22 mouse cellular contexts compared by ENCODE assay signal in the genomic region with DNA sequence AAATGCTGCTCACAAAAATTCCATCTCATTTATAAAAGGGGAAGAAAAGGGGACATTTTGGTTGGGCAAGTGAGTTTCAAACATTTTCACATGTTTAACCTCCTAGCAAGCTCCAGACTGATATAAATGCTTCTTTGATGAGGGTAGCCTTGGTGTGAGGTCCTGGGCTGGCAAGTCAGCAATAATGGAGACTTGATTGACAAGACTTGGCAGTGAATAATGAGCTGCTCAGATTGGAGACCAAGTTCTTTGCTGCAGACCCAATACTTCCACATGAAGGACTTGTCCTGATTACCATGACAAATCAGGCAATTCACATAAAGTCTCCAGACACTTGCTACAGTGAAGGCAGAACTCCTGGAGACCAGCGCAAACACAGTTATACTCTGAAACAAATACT. TPM values are rescaled to one million over a fixed set of nuclear protein-coding genes. Genes with fewer than 3 reads are reported as not detected.
DNase-seq lines count a peak whose midpoint lies in the region; ATAC-seq lines count a peak whose summit lies in the region.
"Had no signal": no experiment of that assay in that cellular context is flagged by ENCODE, and none has a peak within 500 bp of the region (broad histone marks: within the 10 kb centered on the region; RNA-seq: fewer than 3 reads in every experiment).

No protein-coding gene starts in this region.

- WGBS in forebrain, embryonic 13.5 days: 50% methylated on average over 1 of the region's 1 CpGs
- 45% methylated on average over 1 of the region's 1 CpGs for WGBS in forebrain, embryonic 12.5 days
- WGBS in forebrain, embryonic 14.5 days: 46% methylated on average over 1 of the region's 1 CpGs

- H3K4me3 ChIP-seq in forebrain, embryonic 13.5 days: no peak overlapping the region
- H3K4me3 ChIP-seq in forebrain, embryonic 12.5 days (replicated peaks): no peak overlapping the region
- no peak overlapping the region for H3K4me3 ChIP-seq in forebrain, embryonic 14.5 days (ENCODE audit: low read depth, low read length)
- H3K4me3 ChIP-seq: embryonic facial prominence, embryonic 10.5 days; heart, embryonic 13.5 days; hindbrain, embryonic 15.5 days had no signal

- DNase-seq in left cerebral cortex, postnatal 4 days: peak; percentile 7
- DNase-seq in left cerebral cortex, postnatal 10 days (ENCODE audit: extremely low spot score in 1 of 2, low spot score in 2 of 2): no peak
- peak; percentile 63 for DNase-seq in forebrain, embryonic 14.5 days (ENCODE audit: low spot score)
- DNase-seq in gastrocnemius, postnatal 25 days: no peak
- DNase-seq in gastrocnemius, adult 8-10 months (ENCODE audit: low spot score in 2 of 2): no peak
- DNase-seq: adrenal gland, adult 2 months; adrenal gland, postnatal 36 days; cerebellum, adult 11 months; cerebellum, adult 9-10 months; cerebellum, postnatal 36 days; gastrocnemius, postnatal 36 days; heart, adult 11 months; heart, postnatal 36 days; kidney, adult 11 months; kidney, adult 9 months had no signal

- peaks cover under 1% of the 10 kb centered on the region; the same call in 1 of the 2 replicates for H3K27me3 ChIP-seq in forebrain, embryonic 13.5 days
- peaks cover 14% of the 10 kb centered on the region for H3K27me3 ChIP-seq in forebrain, embryonic 12.5 days
- H3K27me3 ChIP-seq in forebrain, embryonic 14.5 days (replicated peaks; ENCODE audit: control insufficient read depth, insufficient read depth, low read length): no peaks in the 10 kb centered on the region; the same call in 1 of the 2 replicates
- H3K27me3 ChIP-seq: CH12.LX had no signal

- H3K27ac ChIP-seq in forebrain, embryonic 13.5 days: no peak overlapping the region
- H3K27ac ChIP-seq in forebrain, embryonic 12.5 days: no peak overlapping the region
- H3K27ac ChIP-seq in forebrain, embryonic 14.5 days (ENCODE audit: low read depth, low read length): no peak overlapping the region
- H3K27ac ChIP-seq: embryonic facial prominence, embryonic 10.5 days; heart, embryonic 13.5 days; hindbrain, embryonic 15.5 days had no signal

- H3K36me3 ChIP-seq in forebrain, embryonic 13.5 days (ENCODE audit: poor library complexity, severe bottlenecking): no peaks in the 10 kb centered on the region
- H3K36me3 ChIP-seq in forebrain, embryonic 12.5 days (replicated peaks): no peaks in the 10 kb centered on the region
- no peaks in the 10 kb centered on the region for H3K36me3 ChIP-seq in forebrain, embryonic 14.5 days (ENCODE audit: control insufficient read depth, insufficient read depth, low read length)
- H3K36me3 ChIP-seq: embryonic facial prominence, embryonic 10.5 days; heart, embryonic 13.5 days; hindbrain, embryonic 15.5 days had no signal

- no peak overlapping the region for H3K9ac ChIP-seq in forebrain, embryonic 13.5 days
- no peak overlapping the region for H3K9ac ChIP-seq in forebrain, embryonic 12.5 days
- H3K9ac ChIP-seq in forebrain, embryonic 14.5 days (ENCODE audit: low read length): no peak overlapping the region
- H3K9ac ChIP-seq: heart, embryonic 13.5 days; hindbrain, embryonic 15.5 days had no signal

- peaks cover 16% of the 10 kb centered on the region; the same call in 1 of the 2 replicates for H3K4me1 ChIP-seq in forebrain, embryonic 13.5 days
- H3K4me1 ChIP-seq in forebrain, embryonic 12.5 days: no peaks in the 10 kb centered on the region
- H3K4me1 ChIP-seq in forebrain, embryonic 14.5 days (ENCODE audit: control insufficient read depth, insufficient read depth, low read length): 0 out of 2 replicates have a peak, but pooled peaks cover 3% of the 10 kb centered on the region
- H3K4me1 ChIP-seq: hindbrain, embryonic 15.5 days had no signal

- H3K9me3 ChIP-seq in forebrain, embryonic 13.5 days (replicated peaks): no peaks in the 10 kb centered on the region
- H3K9me3 ChIP-seq in forebrain, embryonic 12.5 days: no peaks in the 10 kb centered on the region
- H3K9me3 ChIP-seq in forebrain, embryonic 14.5 days (replicated peaks; ENCODE audit: control insufficient read depth, low read length): no peaks in the 10 kb centered on the region
- H3K9me3 ChIP-seq: embryonic facial prominence, embryonic 10.5 days; heart, embryonic 13.5 days; hindbrain, embryonic 15.5 days had no signal

- H3K4me2 ChIP-seq in forebrain, embryonic 13.5 days: no peak overlapping the region
- H3K4me2 ChIP-seq in forebrain, embryonic 12.5 days: no peak overlapping the region
- H3K4me2 ChIP-seq in forebrain, embryonic 14.5 days (ENCODE audit: low read length): no peak overlapping the region
- H3K4me2 ChIP-seq: heart, embryonic 13.5 days; hindbrain, embryonic 15.5 days had no signal

- intact Hi-C loops in left cerebral cortex, postnatal 4 days (cut with DNase I): no loop called here
- intact Hi-C loops in left cerebral cortex, postnatal 10 days (cut with DNase I): no loop called here

- peak; percentile 84 for ATAC-seq in forebrain, embryonic 13.5 days
- no peak; the same call in 1 of the 2 replicates for ATAC-seq in forebrain, embryonic 12.5 days (ENCODE audit: low FRiP score)
- ATAC-seq in forebrain, embryonic 14.5 days: peak; percentile 86

RNA-seq across cellular contexts. Expression of gene Ripply2, which starts 6.4 kb away (rescaled TPM):
- 3.3 and 4.4 TPM in 2 replicates for polyA plus RNA-seq in forebrain, embryonic 13.5 days (2015; fragmentation: Nextera tagmentation; extraction: Ambion mirVana)
- 2.2 and 2.5 TPM in 2 replicates for polyA plus RNA-seq in forebrain, embryonic 12.5 days (2016; fragmentation: Nextera tagmentation; extraction: Ambion mirVana)
- 1 to 10 TPM; 5.4 to 6.1 TPM for total RNA-seq in left cerebral cortex, postnatal 4 days (2021)
- total RNA-seq in left cerebral cortex, postnatal 10 days (2021): 1 to 10 TPM; 4.4 to 6.5 TPM
- 4.3 and 6.2 TPM in 2 replicates for polyA plus RNA-seq in forebrain, embryonic 14.5 days (2014; fragmentation: Nextera tagmentation; extraction: Ambion mirVana)
- total RNA-seq in gastrocnemius, postnatal 25 days (2021): not detected
- total RNA-seq in gastrocnemius, adult 8-10 months (2022): not detected
- total RNA-seq: CH12.LX; gastrocnemius, adult 18-20 months; gastrocnemius, postnatal 36 days; heart, postnatal 36 days had no signal
- polyA plus RNA-seq: embryonic facial prominence, embryonic 10.5 days had no signal

RNA-seq across cellular contexts. Expression of gene Cyb5r4, which starts 12.9 kb away (rescaled TPM):
- polyA plus RNA-seq in forebrain, embryonic 13.5 days (2015; fragmentation: Nextera tagmentation; extraction: Ambion mirVana): 92.0 and 93.9 TPM in 2 replicates
- polyA plus RNA-seq in forebrain, embryonic 12.5 days (2016; fragmentation: Nextera tagmentation; extraction: Ambion mirVana): 105 and 108 TPM in 2 replicates
- total RNA-seq in left cerebral cortex, postnatal 4 days (2021): 10 to 100 TPM; 32.6 to 35.7 TPM
- total RNA-seq in left cerebral cortex, postnatal 10 days (2021): 10 to 100 TPM; 30.3 to 32.0 TPM
- polyA plus RNA-seq in forebrain, embryonic 14.5 days (2014; fragmentation: Nextera tagmentation; extraction: Ambion mirVana): 70.4 and 75.7 TPM in 2 replicates
- 10 to 100 TPM; 23.7 to 29.5 TPM for total RNA-seq in gastrocnemius, postnatal 25 days (2021)
- total RNA-seq in gastrocnemius, adult 8-10 months (2022): 10 to 100 TPM; 25.2 to 40.3 (median 27.0) TPM

Comparison
In these comparisons a context has a peak if more than half of its experiments do, and no peak if none do; other contexts are left out.
1. DNase-seq: peak in left cerebral cortex, postnatal 4 days (single experiment) and forebrain, embryonic 14.5 days (single experiment); none in left cerebral cortex, postnatal 10 days (0 of 2), gastrocnemius, postnatal 25 days (single experiment) and gastrocnemius, adult 8-10 months (0 of 2).
2. RNA of gene Ripply2, which starts 6.4 kb away (total RNA-seq): 4.4 to 6.5 TPM in left cerebral cortex, postnatal 10 days and 5.4 to 6.1 TPM in left cerebral cortex, postnatal 4 days; not detected in gastrocnemius, postnatal 25 days and not detected in gastrocnemius, adult 8-10 months; every median in the first group is over 4 times any median in the second.